In genomic region chr4:83428845-83429244, GRCm38 (mm10) we compare ENCODE assay signal across 11 mouse cellular contexts. TPM values are rescaled to one million over a fixed set of nuclear protein-coding genes. Genes with fewer than 3 reads are reported as not detected.
A peak's percentile ranks its signal among the peaks of the same experiment; 100 is the strongest.
DNase-seq lines count a peak whose midpoint lies in the region; ATAC-seq and TF ChIP-seq lines count a peak whose summit lies in the region.
"Had no signal": no experiment of that assay in that cellular context is flagged by ENCODE, and none has a peak within 500 bp of the region (broad histone marks: within the 10 kb centered on the region; RNA-seq: fewer than 3 reads in every experiment).

No protein-coding gene starts in this region.

- H3K36me3 ChIP-seq in hindbrain, embryonic 11.5 days (ENCODE audit: control insufficient read depth, insufficient read depth, low read length): peaks cover 14% of the 10 kb centered on the region; the same call in 1 of the 2 replicates
- peaks cover 18% of the 10 kb centered on the region for H3K36me3 ChIP-seq in hindbrain, embryonic 16.5 days (ENCODE audit: control insufficient read depth, insufficient read depth, low read length)
- peaks cover 0 to 12% of the 10 kb centered on the region in 2 experiments; a peak in 2 of 4 replicates for H3K36me3 ChIP-seq in MEL (ENCODE audit: control insufficient read depth in 1 of 2, insufficient read depth in 2 of 2, low read length in 2 of 2)
- peaks cover 33% of the 10 kb centered on the region for H3K36me3 ChIP-seq in liver, postnatal 0 days (replicated peaks; ENCODE audit: insufficient read depth, low read length)

- H3K4me2 ChIP-seq in hindbrain, embryonic 11.5 days (replicated peaks; ENCODE audit: low read depth, low read length): no peak overlapping the region
- H3K4me2 ChIP-seq in hindbrain, embryonic 16.5 days (ENCODE audit: low read length): no peak overlapping the region
- H3K4me2 ChIP-seq in liver, postnatal 0 days (ENCODE audit: low read depth, low read length): no peak overlapping the region
- H3K4me2 ChIP-seq: embryonic facial prominence, embryonic 15.5 days had no signal

- TF ChIP-seq CTCF in MEL (IDR thresholded peaks at IDR 0.05 in 2 of 3, conservative IDR thresholded peaks at IDR 0.05 in 1 of 3; ENCODE audit: control insufficient read depth in 1 of 3, insufficient read depth in 1 of 3, low read depth in 2 of 3, low read length in 3 of 3, poor library complexity in 1 of 3, severe bottlenecking in 1 of 3): peak; percentile 40 to 67 (median 42); a peak in 5 of 6 replicates
- TF ChIP-seq CTCF in liver, postnatal 0 days (IDR thresholded peaks at IDR 0.05; ENCODE audit: low read depth): peak; percentile 47

- no peaks in the 10 kb centered on the region for H3K27me3 ChIP-seq in hindbrain, embryonic 11.5 days (ENCODE audit: control insufficient read depth, insufficient read depth, low read length)
- no peaks in the 10 kb centered on the region for H3K27me3 ChIP-seq in hindbrain, embryonic 16.5 days (replicated peaks; ENCODE audit: control insufficient read depth, insufficient read depth, low read length)
- H3K27me3 ChIP-seq in MEL (ENCODE audit: control insufficient read depth in 1 of 2, insufficient read depth in 2 of 2, low read length in 2 of 2): no peaks in the 10 kb centered on the region
- no peaks in the 10 kb centered on the region for H3K27me3 ChIP-seq in liver, postnatal 0 days (ENCODE audit: insufficient read depth, low read length)
- H3K27me3 ChIP-seq: embryonic facial prominence, embryonic 15.5 days; megakaryocyte, embryonic 14.5 days had no signal

- no peak overlapping the region for H3K4me3 ChIP-seq in hindbrain, embryonic 11.5 days (ENCODE audit: low read depth, low read length)
- no peak overlapping the region for H3K4me3 ChIP-seq in hindbrain, embryonic 16.5 days (ENCODE audit: low read length)
- no peak overlapping the region for H3K4me3 ChIP-seq in MEL (ENCODE audit: control insufficient read depth in 1 of 2, insufficient read depth in 1 of 2, low read depth in 2 of 2, low read length in 2 of 2)
- H3K4me3 ChIP-seq in liver, postnatal 0 days (ENCODE audit: low read depth, low read length): no peak overlapping the region
- H3K4me3 ChIP-seq: embryonic facial prominence, embryonic 15.5 days; megakaryocyte, embryonic 14.5 days had no signal

- TF ChIP-seq POLR2A in MEL (IDR thresholded peaks at IDR 0.05; ENCODE audit: control insufficient read depth in 1 of 2, insufficient read depth in 1 of 2, low read depth in 1 of 2, low read length in 2 of 2, poor library complexity in 1 of 2): no peak

- no peak overlapping the region for H3K9ac ChIP-seq in hindbrain, embryonic 11.5 days (ENCODE audit: low read depth, low read length)
- H3K9ac ChIP-seq in hindbrain, embryonic 16.5 days (ENCODE audit: low read depth, low read length): no peak overlapping the region
- no peak overlapping the region for H3K9ac ChIP-seq in MEL (ENCODE audit: control insufficient read depth, low read depth, low read length, poor library complexity, severe bottlenecking)
- no peak overlapping the region for H3K9ac ChIP-seq in liver, postnatal 0 days (replicated peaks)
- H3K9ac ChIP-seq: embryonic facial prominence, embryonic 15.5 days had no signal

- peak; percentile 34 for DNase-seq in hindbrain, embryonic 11.5 days (ENCODE audit: low spot score)
- DNase-seq in 416B (ENCODE audit: low read depth): peak; percentile 41
- peak; percentile 71 for DNase-seq in MEL (ENCODE audit: low read depth, low spot score)
- no peak for DNase-seq in liver, postnatal 0 days
- no peak for DNase-seq in testis, postnatal 14 days (ENCODE audit: low spot score)
- DNase-seq in cerebellum, adult 8-10 months: no peak
- DNase-seq in layer of hippocampus, adult 9-11 months: no peak
- DNase-seq: adrenal gland, postnatal 10 days had no signal

- no peak for TF ChIP-seq EP300 in MEL (IDR thresholded peaks at IDR 0.05; ENCODE audit: low read depth in 1 of 2, low read length in 2 of 2)
- no peak for TF ChIP-seq EP300 in liver, postnatal 0 days (IDR thresholded peaks at IDR 0.05; ENCODE audit: low read depth)

- peaks cover 3% of the 10 kb centered on the region for H3K79me2 ChIP-seq in MEL (ENCODE audit: control insufficient read depth, insufficient read depth, low read length, poor library complexity)

- 96% methylated on average over 4 of the region's 4 CpGs for WGBS in hindbrain, embryonic 11.5 days
- 94% methylated on average over 4 of the region's 4 CpGs for WGBS in hindbrain, embryonic 16.5 days
- 89% methylated on average over 4 of the region's 4 CpGs for WGBS in liver, postnatal 0 days (ENCODE audit: insufficient replicate concordance)

- no peak overlapping the region for H3K27ac ChIP-seq in hindbrain, embryonic 11.5 days (ENCODE audit: low read depth, low read length)
- H3K27ac ChIP-seq in hindbrain, embryonic 16.5 days (ENCODE audit: low read depth, low read length): no peak overlapping the region
- no peak overlapping the region for H3K27ac ChIP-seq in MEL (ENCODE audit: control insufficient read depth, low read depth, low read length)
- H3K27ac ChIP-seq in liver, postnatal 0 days (ENCODE audit: low read depth): no peak overlapping the region
- H3K27ac ChIP-seq: embryonic facial prominence, embryonic 15.5 days had no signal

- H3K4me1 ChIP-seq in hindbrain, embryonic 11.5 days (replicated peaks; ENCODE audit: control insufficient read depth, insufficient read depth, low read length): no peaks in the 10 kb centered on the region
- H3K4me1 ChIP-seq in hindbrain, embryonic 16.5 days (ENCODE audit: control insufficient read depth, insufficient read depth, low read depth, low read length): no peaks in the 10 kb centered on the region
- H3K4me1 ChIP-seq in MEL (ENCODE audit: control insufficient read depth in 1 of 2, insufficient read depth in 2 of 2, low read length in 2 of 2): no peaks in the 10 kb centered on the region
- no peaks in the 10 kb centered on the region for H3K4me1 ChIP-seq in liver, postnatal 0 days (ENCODE audit: insufficient read depth)
- H3K4me1 ChIP-seq: embryonic facial prominence, embryonic 15.5 days had no signal

- peak; percentile 62 for TF ChIP-seq RAD21 in MEL (IDR thresholded peaks at IDR 0.05; ENCODE audit: low read depth, low read length)

- H3K9me3 ChIP-seq in hindbrain, embryonic 11.5 days (ENCODE audit: control insufficient read depth, low read length): no peaks in the 10 kb centered on the region
- no peaks in the 10 kb centered on the region for H3K9me3 ChIP-seq in hindbrain, embryonic 16.5 days (ENCODE audit: control insufficient read depth, low read length)
- no peaks in the 10 kb centered on the region for H3K9me3 ChIP-seq in MEL (replicated peaks; ENCODE audit: insufficient read depth, low read length)
- no peaks in the 10 kb centered on the region for H3K9me3 ChIP-seq in liver, postnatal 0 days (ENCODE audit: low read length)
- H3K9me3 ChIP-seq: embryonic facial prominence, embryonic 15.5 days; megakaryocyte, embryonic 14.5 days had no signal

- no peak for ATAC-seq in hindbrain, embryonic 11.5 days (ENCODE audit: low FRiP score)
- no peak for ATAC-seq in hindbrain, embryonic 16.5 days
- ATAC-seq in liver, postnatal 0 days: no peak

TF ChIP-seq in MEL, 35 proteins besides CTCF, POLR2A, EP300 and RAD21:
- TF ChIP-seq TBP (IDR thresholded peaks at IDR 0.05; ENCODE audit: low read depth, low read length): peak; percentile 74
- no peak for TF ChIP-seq SIN3A (IDR thresholded peaks at IDR 0.05; ENCODE audit: low read length)
- TF ChIP-seq SMC3 (IDR thresholded peaks at IDR 0.05; ENCODE audit: low read depth, low read length): peak; percentile 60

RNA-seq across cellular contexts. Expression of gene Snapc3, which starts 11.3 kb away (rescaled TPM):
- polyA plus RNA-seq in hindbrain, embryonic 11.5 days (2014; fragmentation: Nextera tagmentation; extraction: Ambion mirVana): 85.2 and 95.0 TPM in 2 replicates
- polyA plus RNA-seq in hindbrain, embryonic 16.5 days (2015; fragmentation: Nextera tagmentation; extraction: Ambion mirVana): 54.1 and 57.5 TPM in 2 replicates
- total RNA-seq in MEL (2012; rRNA removed): 15.3 and 16.9 TPM in 2 replicates
- polyA plus RNA-seq in MEL (2012; ENCODE audit: insufficient read depth in 1 of 2, insufficient read length in 2 of 2, low read depth in 1 of 2, low replicate concordance in 2 of 2, missing spikeins in 1 of 2): 10 to 100 TPM in 1 of 2 experiments, not detected in 1; 12.0 TPM
- 6.7 and 7.2 TPM in 2 replicates for polyA plus RNA-seq in liver, postnatal 0 days (2015; fragmentation: Nextera tagmentation; extraction: Ambion mirVana)

RNA-seq across cellular contexts. Expression of gene Psip1, which starts 57.4 kb away (rescaled TPM):
- polyA plus RNA-seq in hindbrain, embryonic 11.5 days (2014; fragmentation: Nextera tagmentation; extraction: Ambion mirVana): 400 and 407 TPM in 2 replicates
- polyA plus RNA-seq in hindbrain, embryonic 16.5 days (2015; fragmentation: Nextera tagmentation; extraction: Ambion mirVana): 227 and 245 TPM in 2 replicates
- 68.1 and 81.0 TPM in 2 replicates for total RNA-seq in MEL (2012; rRNA removed)
- 100 to 1,000 TPM in 1 of 2 experiments, 10 to 100 TPM in 1; 54.0 to 161 TPM for polyA plus RNA-seq in MEL (2012; ENCODE audit: insufficient read depth in 1 of 2, insufficient read length in 2 of 2, low read depth in 1 of 2, low replicate concordance in 2 of 2, missing spikeins in 1 of 2)
- polyA plus RNA-seq in liver, postnatal 0 days (2015; fragmentation: Nextera tagmentation; extraction: Ambion mirVana): 29.9 and 30.1 TPM in 2 replicates

Comparison
In these comparisons a context has a peak if more than half of its experiments do, and no peak if none do; other contexts are left out.
1. DNase-seq: peak in hindbrain, embryonic 11.5 days (single experiment), 416B (single experiment) and MEL (single experiment); none in liver, postnatal 0 days (single experiment), testis, postnatal 14 days (single experiment), cerebellum, adult 8-10 months (single experiment) and layer of hippocampus, adult 9-11 months (single experiment).